ENCODE assay signal across 22 mouse cellular contexts in genomic region chr4:153688441-153688840, GRCm38 (mm10).
DNase-seq lines count a peak whose midpoint lies in the region; ATAC-seq and TF ChIP-seq lines count a peak whose summit lies in the region.
"Had no signal": no experiment of that assay in that cellular context is flagged by ENCODE, and none has a peak within 500 bp of the region (broad histone marks: within the 10 kb centered on the region; RNA-seq: fewer than 3 reads in every experiment).

No protein-coding gene starts in this region.

- H3K4me3 ChIP-seq in hindbrain, embryonic 10.5 days = no peak overlapping the region
- H3K4me3 ChIP-seq in hindbrain, embryonic 12.5 days = no peak overlapping the region
- no peak overlapping the region for H3K4me3 ChIP-seq in limb, embryonic 14.5 days (replicated peaks; ENCODE audit: low read length)
- H3K4me3 ChIP-seq in heart, embryonic 10.5 days = no peak overlapping the region
- H3K4me3 ChIP-seq: embryonic facial prominence, embryonic 12.5 days; embryonic facial prominence, embryonic 15.5 days; erythroblast, embryonic 14.5 days; forebrain, embryonic 10.5 days; forebrain, embryonic 12.5 days had no signal

- H3K36me3 ChIP-seq in hindbrain, embryonic 10.5 days = no peaks in the 10 kb centered on the region
- H3K36me3 ChIP-seq in hindbrain, embryonic 12.5 days = no peaks in the 10 kb centered on the region
- no peaks in the 10 kb centered on the region for H3K36me3 ChIP-seq in limb, embryonic 14.5 days (ENCODE audit: control insufficient read depth, insufficient read depth, low read length)
- no peaks in the 10 kb centered on the region for H3K36me3 ChIP-seq in heart, embryonic 10.5 days
- H3K36me3 ChIP-seq: embryonic facial prominence, embryonic 12.5 days; embryonic facial prominence, embryonic 15.5 days; forebrain, embryonic 10.5 days; forebrain, embryonic 12.5 days had no signal

- H3K9ac ChIP-seq in hindbrain, embryonic 12.5 days = no peak overlapping the region
- H3K9ac ChIP-seq in limb, embryonic 14.5 days (ENCODE audit: low read depth, low read length, severe bottlenecking) = no peak overlapping the region
- H3K9ac ChIP-seq: embryonic facial prominence, embryonic 12.5 days; embryonic facial prominence, embryonic 15.5 days; forebrain, embryonic 12.5 days had no signal

- no peak for TF ChIP-seq POLR2A in limb, embryonic 14.5 days (IDR thresholded peaks at IDR 0.05; ENCODE audit: borderline replicate concordance, extremely low read depth, insufficient read depth, insufficient read length)

- no peak overlapping the region for H3K4me2 ChIP-seq in hindbrain, embryonic 12.5 days (replicated peaks)
- H3K4me2 ChIP-seq in limb, embryonic 14.5 days (replicated peaks; ENCODE audit: low read depth, low read length, severe bottlenecking) = no peak overlapping the region
- H3K4me2 ChIP-seq: embryonic facial prominence, embryonic 12.5 days; embryonic facial prominence, embryonic 15.5 days; forebrain, embryonic 12.5 days had no signal

- H3K9me3 ChIP-seq in hindbrain, embryonic 10.5 days = no peaks in the 10 kb centered on the region
- no peaks in the 10 kb centered on the region for H3K9me3 ChIP-seq in hindbrain, embryonic 12.5 days (replicated peaks)
- H3K9me3 ChIP-seq in limb, embryonic 14.5 days (ENCODE audit: control insufficient read depth, low read length) = no peaks in the 10 kb centered on the region
- H3K9me3 ChIP-seq in heart, embryonic 10.5 days = no peaks in the 10 kb centered on the region
- H3K9me3 ChIP-seq: embryonic facial prominence, embryonic 12.5 days; embryonic facial prominence, embryonic 15.5 days; forebrain, embryonic 10.5 days; forebrain, embryonic 12.5 days had no signal

- peaks cover 26% of the 10 kb centered on the region for H3K4me1 ChIP-seq in hindbrain, embryonic 10.5 days (replicated peaks)
- H3K4me1 ChIP-seq in hindbrain, embryonic 12.5 days = peaks cover 12% of the 10 kb centered on the region; the same call in 1 of the 2 replicates
- no peaks in the 10 kb centered on the region for H3K4me1 ChIP-seq in limb, embryonic 14.5 days (ENCODE audit: control insufficient read depth, insufficient read depth, low read length)
- no peaks in the 10 kb centered on the region for H3K4me1 ChIP-seq in heart, embryonic 10.5 days
- H3K4me1 ChIP-seq: embryonic facial prominence, embryonic 12.5 days; embryonic facial prominence, embryonic 15.5 days had no signal

- peak overlapping the region; percentile 35 for H3K27ac ChIP-seq in hindbrain, embryonic 10.5 days
- H3K27ac ChIP-seq in hindbrain, embryonic 12.5 days = no peak overlapping the region
- no peak overlapping the region for H3K27ac ChIP-seq in limb, embryonic 14.5 days (replicated peaks; ENCODE audit: low read depth, low read length)
- H3K27ac ChIP-seq in heart, embryonic 10.5 days = no peak overlapping the region
- H3K27ac ChIP-seq: embryonic facial prominence, embryonic 12.5 days; embryonic facial prominence, embryonic 15.5 days; forebrain, embryonic 10.5 days; forebrain, embryonic 12.5 days had no signal

- DNase-seq in hindbrain, embryonic 10.5 days (ENCODE audit: low spot score) = no peak
- DNase-seq in limb, embryonic 14.5 days (ENCODE audit: low spot score) = no peak
- DNase-seq in mesoderm, embryonic 11.5 days (ENCODE audit: low read depth, low spot score) = peak; percentile 12
- no peak for DNase-seq in heart, embryonic 10.5 days (ENCODE audit: low spot score)
- DNase-seq: adrenal gland, adult 2 months; adrenal gland, postnatal 10 days; adrenal gland, postnatal 25 days; cerebellum, adult 11 months; cerebellum, adult 18-20 months; cerebellum, adult 8-10 months; cerebellum, adult 9-11 months; cerebellum, postnatal 14 days; cerebellum, postnatal 36 days; embryo, embryonic 11 days had no signal

- H3K27me3 ChIP-seq in hindbrain, embryonic 10.5 days (ENCODE audit: insufficient read depth, poor library complexity, severe bottlenecking) = no peaks in the 10 kb centered on the region
- peaks cover 3% of the 10 kb centered on the region for H3K27me3 ChIP-seq in hindbrain, embryonic 12.5 days
- H3K27me3 ChIP-seq in limb, embryonic 14.5 days (ENCODE audit: control insufficient read depth, insufficient read depth, low read length) = no peaks in the 10 kb centered on the region
- H3K27me3 ChIP-seq in heart, embryonic 10.5 days (ENCODE audit: insufficient read depth, poor library complexity, severe bottlenecking) = no peaks in the 10 kb centered on the region
- H3K27me3 ChIP-seq: embryonic facial prominence, embryonic 12.5 days; embryonic facial prominence, embryonic 15.5 days; forebrain, embryonic 12.5 days had no signal

- ATAC-seq in hindbrain, embryonic 12.5 days (ENCODE audit: low FRiP score) = no peak
- ATAC-seq in limb, embryonic 14.5 days (ENCODE audit: low FRiP score, low read depth) = peak; percentile 80
- ATAC-seq: forebrain, embryonic 14.5 days; forebrain, embryonic 16.5 days had no signal

- 62% methylated on average over 8 of the region's 8 CpGs for WGBS in hindbrain, embryonic 10.5 days
- 43% methylated on average over 8 of the region's 8 CpGs for WGBS in hindbrain, embryonic 12.5 days
- WGBS in limb, embryonic 14.5 days = 67% methylated on average over 8 of the region's 8 CpGs
- WGBS in heart, embryonic 10.5 days = 63% methylated on average over 8 of the region's 8 CpGs
